Mouse (Mus musculus) heart, adult 2 months (tissue): ENCODE results near the gene Psap. TPM values are rescaled to one million over a fixed set of nuclear protein-coding genes. Genes with fewer than 3 reads are reported as not detected.
"Not testable (repeated sequence)": the region's sequence is repeated elsewhere in the genome, so short reads cannot be mapped to it uniquely, and the experiment has no call there.

ENCODE experiments used
- DNase-seq, 2 experiments: peaks; one replicate each; pipeline ENCODE4 v3.0.0; 2021
- H3K27ac ChIP-seq: fragments of 200-600 bp; 2 replicates; pipeline ENCODE4 v1.8.1; 2022
- H3K27me3 ChIP-seq: fragments of 200-500 bp; 2 replicates; pipeline ENCODE4 v1.6.1; 2012; ENCODE audit warnings: mild to moderate bottlenecking, low read length, inconsistent platforms, mixed read lengths; ENCODE audit not compliant: control insufficient read depth, insufficient read depth
- H3K36me3 ChIP-seq: fragments of 200-500 bp; 2 replicates; pipeline ENCODE4 v1.6.1; 2012; ENCODE audit warnings: low read length, inconsistent platforms; ENCODE audit not compliant: control insufficient read depth, insufficient read depth
- H3K4me1 ChIP-seq: fragments of 200-500 bp; 2 replicates; pipeline ENCODE4 v1.6.1; 2011; ENCODE audit warnings: low read length; ENCODE audit not compliant: control insufficient read depth, insufficient read depth
- H3K4me3 ChIP-seq: fragments of 200-600 bp; 2 replicates; pipeline ENCODE4 v1.8.1; 2022
- H3K79me2 ChIP-seq: fragments of 200-500 bp; replicated peaks from 2 replicates; pipeline ENCODE4 v1.6.1; 2012; ENCODE audit warnings: mild to moderate bottlenecking, inconsistent platforms, low read length, moderate library complexity, mixed read lengths; ENCODE audit not compliant: control insufficient read depth, insufficient read depth
- H3K9ac ChIP-seq: fragments of 200-500 bp; 2 replicates; pipeline ENCODE4 v1.6.1; 2012; ENCODE audit warnings: low read depth, mild to moderate bottlenecking, control low read depth, inconsistent platforms, low read length, mixed read lengths
- CTCF ChIP-seq: fragments of 200-600 bp; IDR thresholded peaks from 2 replicates; pipeline ENCODE4 v1.8.1; 2022; ENCODE audit warnings: antibody characterized with exemption, mild to moderate bottlenecking, moderate library complexity
- EP300 ChIP-seq: fragments of 200-500 bp; IDR thresholded peaks from 2 replicates; pipeline ENCODE4 v1.6.1; 2011; ENCODE audit warnings: low read depth, low read length, control low read depth; ENCODE audit not compliant: insufficient read depth
- POLR2A ChIP-seq: fragments of 200-500 bp; IDR thresholded peaks from 2 replicates; pipeline ENCODE4 v1.6.1; 2011; ENCODE audit warnings: mild to moderate bottlenecking, low read depth, low read length, control low read depth; ENCODE audit not compliant: insufficient read depth
- WGBS: fragments of 180-500 bp; shearing (Covaris S2); methylation state at CpG from one replicate; pipeline ENCODE4 v1.1.7; 2018; 5-methylcytosine and 5-hydroxymethylcytosine counted together
- intact Hi-C: fragments of 180-260 bp; cut with DNase I; formaldehyde crosslinking; loops from one replicate; pipeline ENCODE4 v1.15.1; 2025
- polyA plus RNA-seq: library from polyadenylated mRNA; depleted of rRNA; stranded (reverse); fragments of >200 nt; gene quantifications from 2 replicates; pipeline ENCODE4 v1.2.3, GENCODE M21; 2012
- total RNA-seq, 2 experiments: library from RNA; stranded (reverse); gene quantifications; 2 replicates each; pipeline ENCODE4 v1.2.3; 2021

The Psap gene
- total and polyA plus RNA-seq, 3 experiments = 1,146 to 1,291 (median 1,270) TPM

DNA sequence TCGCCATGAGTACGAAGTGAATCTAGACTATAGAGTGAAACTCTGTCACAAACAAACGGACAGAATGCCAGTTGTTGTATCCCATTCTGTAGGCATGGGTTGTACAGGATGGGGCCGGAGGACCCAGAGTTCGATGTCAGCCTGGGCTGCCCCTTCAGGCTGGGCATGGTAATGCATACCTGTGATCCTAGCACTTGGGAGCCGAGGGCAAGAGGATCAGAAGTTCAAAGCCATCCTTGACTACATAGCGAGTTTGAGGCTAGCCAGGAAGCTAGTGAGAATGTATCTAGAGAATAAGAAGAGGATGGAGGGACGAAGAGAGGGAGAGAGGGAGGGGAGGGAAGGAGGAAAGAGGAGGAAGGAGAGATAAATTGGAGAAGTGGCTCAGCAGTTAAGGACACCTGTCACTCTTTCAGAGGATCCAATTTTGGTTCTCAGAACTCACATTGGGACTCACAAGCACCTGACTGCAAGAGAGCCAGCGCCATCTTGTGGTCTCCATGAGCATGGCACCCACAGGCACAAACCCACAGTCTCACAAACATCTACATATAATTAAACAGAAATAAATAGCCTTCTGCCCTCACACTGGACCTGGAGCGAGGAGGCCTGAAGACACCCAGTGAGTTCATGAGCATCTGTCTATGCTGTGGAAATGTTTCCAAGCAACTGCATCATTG is 39.8 kb upstream of the Psap start:
- whole genome bisulfite sequencing = 62% methylated on average over 10 of the region's 10 CpGs
- H3K9ac ChIP-seq = no peak overlapping the region
- TF ChIP-seq EP300 (0 out of 2 replicates have a peak, but pooled peaks have one; percentile 53), CTCF (peak; percentile 82), POLR2A (no peak)
- H3K27me3 ChIP-seq = no peaks in the 10 kb centered on the region
- H3K27ac ChIP-seq = no peak overlapping the region
- no peak overlapping the region for H3K4me3 ChIP-seq
- intact Hi-C loops = loop anchor here (1.0 kb wide), 1 partner anchor 46 kb away; no protein-coding TSS in a partner anchor
- DNase-seq = peak; percentile 41 to 68
- H3K79me2 ChIP-seq = no peaks in the 10 kb centered on the region
- no peaks in the 10 kb centered on the region for H3K36me3 ChIP-seq
- H3K4me1 ChIP-seq = no peaks in the 10 kb centered on the region

DNA sequence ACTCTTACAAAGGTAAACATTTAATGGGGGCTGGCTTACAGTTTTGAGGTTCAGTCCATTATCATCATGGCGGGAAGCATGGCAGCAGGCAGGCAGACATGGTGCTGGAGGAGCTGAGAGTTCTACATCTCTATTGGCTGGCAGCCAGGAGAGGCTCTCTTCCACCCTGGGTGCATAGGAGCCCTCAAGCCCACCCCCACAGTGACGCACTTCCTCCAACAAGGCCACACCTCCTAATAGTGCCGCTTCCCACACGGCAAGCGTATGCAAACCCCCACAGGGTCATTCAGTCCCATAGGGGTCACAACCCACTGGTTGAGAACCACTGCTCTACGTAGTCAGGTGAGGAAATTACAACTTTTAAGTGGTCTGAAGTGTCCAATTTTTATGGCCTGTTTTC is 37.0 kb upstream of the Psap start:
- Histone ChIP-seq H3K36me3 (no peaks in the 10 kb centered on the region), H3K27ac (no peak overlapping the region), H3K79me2 (no peaks in the 10 kb centered on the region), H3K27me3 (no peaks in the 10 kb centered on the region), H3K4me3 (no peak overlapping the region), H3K4me1 (no peaks in the 10 kb centered on the region), H3K9ac (no peak overlapping the region)
- intact Hi-C loops = loop anchor here (10.0 kb wide), 1 partner anchor 346 kb away; no protein-coding TSS in a partner anchor
- no peak for TF ChIP-seq CTCF
- WGBS = 91% methylated on average over 6 of the region's 6 CpGs
- DNase-seq = no peak

DNA sequence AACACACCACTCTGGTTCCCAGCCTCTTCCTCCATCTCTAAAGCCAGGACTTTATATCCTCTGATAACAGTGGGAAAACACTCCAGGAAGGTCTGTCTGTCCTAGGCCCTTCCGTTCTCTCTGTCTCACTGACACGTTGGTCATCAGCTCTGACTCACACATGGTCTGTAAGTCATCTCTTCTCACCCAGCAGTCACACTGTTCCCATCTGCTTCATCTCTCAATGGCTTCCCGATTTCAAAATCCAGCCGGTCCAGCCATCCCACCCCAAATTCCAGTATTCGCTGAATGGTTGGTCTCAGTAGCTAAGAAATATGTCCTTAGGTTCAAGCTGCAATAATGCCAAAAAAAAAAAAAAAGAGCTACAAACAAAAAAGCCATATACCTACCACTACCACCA is 33.5 kb upstream of the Psap start:
- H3K9ac ChIP-seq = no peak overlapping the region
- no peak overlapping the region for H3K4me3 ChIP-seq
- no peaks in the 10 kb centered on the region for H3K36me3 ChIP-seq
- no peak for DNase-seq
- no peak overlapping the region for H3K27ac ChIP-seq
- 60% methylated on average over 5 of the region's 5 CpGs for WGBS
- no peaks in the 10 kb centered on the region for H3K4me1 ChIP-seq
- H3K79me2 ChIP-seq = no peaks in the 10 kb centered on the region
- intact Hi-C loops = loop anchor here (2.0 to 10.0 kb wide), 4 partner anchors 33 to 349 kb away; partner anchors contain the start of gene Psap
- TF ChIP-seq EP300 (no peak), POLR2A (no peak), CTCF (no peak)
- no peaks in the 10 kb centered on the region for H3K27me3 ChIP-seq

DNA sequence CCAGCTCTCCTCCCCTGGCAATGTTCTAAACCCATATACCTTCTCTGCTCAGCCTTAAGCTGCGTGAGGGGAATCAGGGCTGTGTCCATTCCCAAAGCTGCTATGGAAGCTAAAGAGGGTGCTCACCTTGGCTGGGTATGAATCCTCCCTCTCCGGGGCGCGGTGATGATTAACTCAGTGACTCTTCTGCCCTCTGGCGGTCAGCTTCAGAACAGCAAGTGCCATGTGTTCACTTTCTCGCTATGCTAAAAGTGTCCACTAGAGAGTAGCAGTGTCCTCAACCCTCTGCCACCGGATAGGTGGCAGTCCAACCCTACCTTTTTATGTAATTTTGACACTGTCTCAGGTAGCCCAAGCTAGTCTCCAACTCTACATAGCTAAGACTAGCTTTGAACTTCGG is 32.4 kb upstream of the Psap start:
- peak; percentile 86 to 91 for DNase-seq
- Histone ChIP-seq H3K4me3 (no peak overlapping the region), H3K27me3 (no peaks in the 10 kb centered on the region), H3K9ac (no peak overlapping the region), H3K4me1 (no peaks in the 10 kb centered on the region), H3K79me2 (no peaks in the 10 kb centered on the region), H3K36me3 (no peaks in the 10 kb centered on the region), H3K27ac (no peak overlapping the region)
- no peak for TF ChIP-seq POLR2A
- TF ChIP-seq EP300 = peak; percentile 95; the same call in 1 of the 2 replicates
- TF ChIP-seq CTCF = peak; percentile 100
- WGBS = 3% methylated on average over 8 of the region's 8 CpGs
- intact Hi-C loops = loop anchor here (2.0 to 10.0 kb wide), 4 partner anchors 32 to 350 kb away; partner anchors contain the start of gene Psap

DNA sequence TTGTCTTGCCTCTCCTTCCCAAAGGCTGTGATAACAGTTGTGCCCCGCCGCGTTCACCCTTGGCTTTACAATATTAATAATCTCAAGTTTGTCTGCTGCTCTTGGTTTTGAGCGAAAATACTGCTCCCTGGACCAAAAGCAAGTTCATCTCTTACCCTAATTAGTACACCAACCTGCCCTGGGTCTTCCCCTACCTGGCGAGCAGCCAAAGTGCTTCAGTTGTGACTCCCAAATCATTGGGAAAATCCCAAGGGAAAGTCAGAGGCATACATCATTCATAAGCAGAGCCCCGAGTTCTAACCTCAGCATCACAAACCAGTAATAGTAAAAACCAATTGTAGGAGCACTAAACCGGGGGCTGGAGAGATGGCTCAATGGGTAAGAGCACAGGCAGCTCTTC is 31.8 kb upstream of the Psap start:
- TF ChIP-seq EP300 (no peak), CTCF (no peak), POLR2A (no peak)
- H3K4me3 ChIP-seq = no peak overlapping the region
- H3K36me3 ChIP-seq = no peaks in the 10 kb centered on the region
- intact Hi-C loops = loop anchor here (2.0 to 10.0 kb wide), 4 partner anchors 31 to 351 kb away; partner anchors contain the start of gene Psap
- WGBS = 70% methylated on average over 7 of the region's 7 CpGs
- no peaks in the 10 kb centered on the region for H3K4me1 ChIP-seq
- no peaks in the 10 kb centered on the region for H3K79me2 ChIP-seq
- no peak overlapping the region for H3K27ac ChIP-seq
- no peak overlapping the region for H3K9ac ChIP-seq
- no peak for DNase-seq
- H3K27me3 ChIP-seq = no peaks in the 10 kb centered on the region

DNA sequence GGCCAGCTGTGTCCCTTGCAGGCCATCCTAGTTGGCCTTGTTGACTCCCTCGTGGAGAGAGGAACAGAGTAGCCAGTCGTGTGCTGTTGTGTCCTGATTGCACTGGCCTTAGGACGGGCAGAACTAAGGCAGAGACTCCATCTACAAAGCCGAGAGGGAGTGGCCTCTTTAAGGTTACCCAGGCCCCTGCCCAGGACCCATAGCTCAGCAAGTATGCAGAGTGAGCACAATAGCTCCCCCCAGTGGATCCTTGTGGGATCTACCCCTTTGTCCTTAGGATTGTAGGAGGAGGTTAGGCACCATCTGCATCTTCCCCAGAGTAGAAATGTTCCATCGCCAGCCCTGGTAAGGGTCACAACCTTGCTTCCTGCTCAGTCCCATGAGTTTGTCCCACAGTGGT is 30.9 kb upstream of the Psap start:
- H3K4me3 ChIP-seq = no peak overlapping the region
- H3K27ac ChIP-seq = no peak overlapping the region
- intact Hi-C loops = loop anchor here (10.0 kb wide), 1 partner anchor 352 kb away; no protein-coding TSS in a partner anchor
- H3K9ac ChIP-seq = no peak overlapping the region
- no peaks in the 10 kb centered on the region for H3K4me1 ChIP-seq
- H3K79me2 ChIP-seq = no peaks in the 10 kb centered on the region
- peak; percentile 75 for TF ChIP-seq CTCF
- no peak for TF ChIP-seq POLR2A
- H3K27me3 ChIP-seq = no peaks in the 10 kb centered on the region
- 42% methylated on average over 5 of the region's 5 CpGs for WGBS
- H3K36me3 ChIP-seq = no peaks in the 10 kb centered on the region
- DNase-seq = peak; percentile 44 to 52

DNA sequence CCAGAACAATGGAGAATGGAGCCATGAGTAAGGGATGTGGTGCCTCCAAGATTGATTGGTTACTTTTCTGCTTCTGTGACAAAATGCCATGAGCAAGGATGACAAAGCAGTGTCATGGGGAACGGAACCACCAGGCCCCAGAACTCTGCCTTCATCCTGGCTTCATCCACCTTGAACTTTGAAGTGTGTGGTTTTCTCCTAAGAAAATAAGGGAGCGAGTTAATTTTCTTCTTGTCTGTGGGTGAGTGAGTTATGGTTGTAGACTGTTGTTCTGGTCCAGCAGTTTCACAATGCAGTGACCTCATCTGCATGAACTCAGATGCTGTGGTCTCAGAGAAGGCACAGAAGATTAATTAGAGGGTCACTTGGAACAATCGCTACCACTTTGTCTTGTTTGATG is 29.1 kb upstream of the Psap start:
- intact Hi-C loops = loop anchor here (10.0 kb wide), 1 partner anchor 354 kb away; no protein-coding TSS in a partner anchor
- 88% methylated on average over 3 of the region's 3 CpGs for WGBS

More for the DNA sequence above, 29.1 kb upstream of the Psap start:
- H3K79me2 ChIP-seq, H3K36me3 ChIP-seq, H3K9ac ChIP-seq, H3K27me3 ChIP-seq, DNase-seq, H3K4me3 ChIP-seq, H3K4me1 ChIP-seq, H3K27ac ChIP-seq: not testable (repeated sequence)
